Mouse (Mus musculus) embryonic fibroblast, embryonic 13.5 days (primary cell): Measurements from ENCODE around the gene Lrrn4. TPM values are rescaled to one million over a fixed set of nuclear protein-coding genes. Genes with fewer than 3 reads are reported as not detected.
A peak's percentile ranks its signal among the peaks of the same experiment; 100 is the strongest.

Experiments
- H3K27ac ChIP-seq: 2 replicates; pipeline ENCODE4 v1.5.1; 2012; ENCODE audit warnings: low read length, control low read depth, inconsistent platforms; ENCODE audit not compliant: insufficient read depth
- H3K4me1 ChIP-seq: 2 replicates; pipeline ENCODE4 v1.6.1; 2011; ENCODE audit warnings: low read length; ENCODE audit not compliant: control insufficient read depth, insufficient read depth
- H3K4me3 ChIP-seq: 2 replicates; pipeline ENCODE4 v1.5.1; 2011; ENCODE audit warnings: mild to moderate bottlenecking, control low read depth, low read length; ENCODE audit not compliant: insufficient read depth
- CTCF ChIP-seq: IDR thresholded peaks from 2 replicates; pipeline ENCODE4 v1.5.1; 2011; ENCODE audit warnings: mild to moderate bottlenecking, control low read depth, low read length, moderate library complexity, borderline replicate concordance; ENCODE audit not compliant: insufficient read depth
- POLR2A ChIP-seq: IDR thresholded peaks from 2 replicates; pipeline ENCODE4 v1.6.1; 2011; ENCODE audit warnings: low read depth, mild to moderate bottlenecking, control low read depth, low read length, moderate library complexity
- polyA plus RNA-seq: library from polyadenylated mRNA; stranded (reverse); fragments of >200 nt; gene quantifications from 2 replicates; pipeline ENCODE4 v1.2.4, GENCODE M21; 2011; ENCODE audit warnings: low read depth; ENCODE audit not compliant: missing spikeins, insufficient read length

Lrrn4 gene
- polyA plus RNA-seq, 1 experiment, result 0.83 TPM

DNA sequence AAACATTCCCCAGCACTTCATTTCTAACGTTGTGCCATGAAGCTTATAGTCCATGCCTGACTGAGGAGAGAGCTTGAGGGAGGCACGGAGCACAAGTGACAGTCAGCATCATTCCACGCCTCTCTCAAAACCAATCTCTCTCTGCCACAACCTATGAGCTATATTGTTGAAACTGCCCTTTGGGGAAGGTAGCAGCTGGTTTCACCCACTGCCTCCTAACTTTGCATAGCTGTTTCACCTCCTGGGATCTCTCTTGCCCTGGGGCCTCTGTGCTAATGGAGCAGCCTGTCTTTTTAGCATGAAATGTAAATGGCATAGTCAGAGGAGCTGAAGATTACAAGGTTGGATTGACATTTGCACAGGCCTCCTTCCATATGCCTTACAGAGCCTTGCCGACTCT, 21.4 kb upstream of the Lrrn4 start:
- no peak for TF ChIP-seq CTCF
- TF ChIP-seq POLR2A, result no peak
- H3K27ac ChIP-seq, result no peak overlapping the region
- no peak overlapping the region for H3K4me3 ChIP-seq
- H3K4me1 ChIP-seq, result no peaks in the 10 kb centered on the region

- TF ChIP-seq CTCF (no peak), POLR2A (no peak)
These were observed 20.9 kb upstream of the Lrrn4 start for GRCm38 (mm10) chr2:132901636-132902035.

GRCm38 (mm10) chr2:132900596-132900995, 19.9 kb upstream of the Lrrn4 start:
- Histone ChIP-seq H3K27ac (no peak overlapping the region), H3K4me1 (no peaks in the 10 kb centered on the region), H3K4me3 (no peak overlapping the region)
- TF ChIP-seq CTCF (no peak), POLR2A (no peak)

More at GRCm38 (mm10) chr2:132901636-132902035, 20.9 kb upstream of the Lrrn4 start:
- no peak overlapping the region for H3K27ac ChIP-seq
- no peak overlapping the region for H3K4me3 ChIP-seq
- no peaks in the 10 kb centered on the region for H3K4me1 ChIP-seq

GRCm38 (mm10) chr2:132898211-132898610, 17.5 kb upstream of the Lrrn4 start:
- Histone ChIP-seq H3K4me1 (no peaks in the 10 kb centered on the region), H3K27ac (no peak overlapping the region), H3K4me3 (no peak overlapping the region)
- no peak for TF ChIP-seq CTCF
- TF ChIP-seq POLR2A, result no peak

GRCm38 (mm10) chr2:132893826-132894225, 13.1 kb upstream of the Lrrn4 start:
- H3K27ac ChIP-seq, result no peak overlapping the region
- no peaks in the 10 kb centered on the region for H3K4me1 ChIP-seq
- TF ChIP-seq POLR2A (no peak), CTCF (no peak)
- H3K4me3 ChIP-seq, result no peak overlapping the region

- no peaks in the 10 kb centered on the region for H3K4me1 ChIP-seq
- TF ChIP-seq POLR2A (no peak), CTCF (no peak)
- H3K27ac ChIP-seq, result no peak overlapping the region
- no peak overlapping the region for H3K4me3 ChIP-seq
These were observed 4.6 kb upstream of the Lrrn4 start for GRCm38 (mm10) chr2:132885312-132885711.

DNA sequence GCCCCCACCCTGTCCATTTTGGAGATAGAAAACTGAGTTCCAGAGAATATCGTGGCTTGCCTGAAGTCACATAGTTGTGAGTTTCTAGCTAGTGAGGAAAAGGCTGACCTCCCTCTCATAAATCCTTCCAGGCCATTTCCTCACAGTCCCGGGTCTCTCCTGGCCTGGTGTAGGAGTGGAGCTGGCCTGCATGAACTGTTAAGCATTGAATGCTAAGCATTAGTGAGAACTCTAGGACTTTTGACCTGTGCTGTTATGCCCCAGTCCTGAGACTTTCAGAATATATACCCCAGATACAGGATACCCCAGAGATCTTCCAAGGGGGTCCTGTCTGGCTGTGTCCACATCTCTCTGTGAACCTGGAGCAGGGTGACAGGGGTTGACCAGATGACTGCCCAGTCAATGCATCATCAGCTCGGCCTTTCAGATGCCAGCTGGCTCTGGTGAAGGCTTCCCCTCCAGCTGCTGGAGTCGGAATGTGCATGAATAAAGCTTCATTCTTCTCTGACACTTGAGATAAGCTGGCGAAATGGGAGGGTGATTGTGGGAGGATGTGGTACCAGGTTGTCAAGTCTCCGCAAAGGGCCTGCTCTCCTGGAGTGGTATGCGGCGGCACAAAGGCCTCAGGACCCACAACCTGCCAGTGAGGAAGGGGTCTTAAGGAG, 3.7 kb upstream of the Lrrn4 start:
- TF ChIP-seq CTCF, result no peak
- TF ChIP-seq POLR2A, result no peak

DNA sequence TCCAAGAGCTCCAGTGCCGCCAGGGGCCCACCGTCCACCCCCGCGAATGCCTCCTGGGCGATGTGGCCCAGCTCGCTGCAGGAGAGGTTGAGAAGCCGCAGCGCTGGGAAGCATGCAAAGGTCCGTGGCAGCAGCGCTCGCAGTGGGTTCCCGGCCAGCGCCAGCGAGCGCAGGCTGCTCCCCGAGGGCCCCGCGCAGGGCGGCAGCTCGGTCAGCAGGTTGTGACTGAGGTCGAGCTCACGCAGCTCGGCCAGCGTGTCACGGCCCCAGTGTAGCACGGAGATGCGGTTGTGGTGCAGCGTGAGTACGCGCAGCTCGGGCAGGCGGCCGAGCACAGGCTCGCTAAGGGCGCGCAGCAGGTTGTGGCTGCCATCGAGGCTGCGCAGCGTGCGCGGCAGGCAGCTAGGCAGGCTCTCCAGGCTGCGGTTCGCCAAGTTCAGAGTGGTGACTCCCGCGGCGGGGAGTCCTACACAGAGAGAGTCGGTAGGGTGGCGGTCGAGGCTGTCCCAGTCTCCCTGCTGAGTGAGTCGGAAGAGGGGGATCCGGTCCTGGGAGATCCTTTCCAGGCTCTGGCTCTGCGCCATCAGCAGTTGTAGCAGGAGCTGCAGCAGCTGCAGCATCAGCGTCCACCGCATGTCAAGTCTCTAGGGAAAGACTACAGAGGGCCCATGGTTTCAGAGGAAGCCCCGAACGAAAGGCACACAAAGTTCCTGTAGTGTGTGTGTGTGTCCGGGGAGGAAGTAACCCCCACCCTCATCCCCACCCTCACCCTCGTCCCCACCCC, 1.2 kb downstream of the Lrrn4 start:
- H3K4me3 ChIP-seq, result peak overlapping the region; percentile 33
- H3K27ac ChIP-seq, result no peak overlapping the region
- no peak for TF ChIP-seq POLR2A
- 0 out of 2 replicates have a peak, but pooled peaks cover 2% of the 10 kb centered on the region for H3K4me1 ChIP-seq

More for the DNA sequence above, 3.7 kb upstream of the Lrrn4 start:
- Histone ChIP-seq H3K27ac (no peak overlapping the region), H3K4me1 (no peaks in the 10 kb centered on the region), H3K4me3 (no peak overlapping the region)

DNA sequence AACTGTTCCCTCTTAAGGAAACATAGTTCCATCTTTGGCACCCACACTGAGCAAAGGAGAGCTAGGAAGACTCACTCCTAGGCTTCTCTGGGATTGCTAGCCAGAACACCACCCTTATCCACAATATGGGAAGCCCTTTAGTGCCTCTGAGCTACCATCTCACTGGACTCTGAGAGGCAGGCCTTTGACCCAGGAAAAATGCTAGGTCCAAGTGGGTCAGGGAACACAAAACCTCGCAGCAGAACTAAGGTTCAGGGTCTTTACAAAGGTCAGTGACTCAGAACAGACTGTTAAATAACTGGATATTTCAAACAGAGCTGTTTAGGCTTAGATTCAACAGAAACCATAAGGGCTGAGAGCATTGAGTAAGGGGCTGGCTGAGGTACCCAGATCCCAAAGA, 3.7 kb downstream of the Lrrn4 start:
- H3K27ac ChIP-seq, result no peak overlapping the region
- H3K4me3 ChIP-seq, result no peak overlapping the region
- 0 out of 2 replicates have a peak, but pooled peaks cover 2% of the 10 kb centered on the region for H3K4me1 ChIP-seq
- TF ChIP-seq CTCF, result no peak
- TF ChIP-seq POLR2A, result no peak
